Mouse (Mus musculus) embryonic facial prominence, embryonic 15.5 days (tissue): Measurements from ENCODE around the gene Zfp994. TPM values are rescaled to one million over a fixed set of nuclear protein-coding genes. Genes with fewer than 3 reads are reported as not detected.
"Not testable (repeated sequence)": the region's sequence is repeated elsewhere in the genome, so short reads cannot be mapped to it uniquely, and the experiment has no call there.

ENCODE experiments used
- ATAC-seq: fragments of 200-750 bp; cut with Nextera tagmentation; 2 replicates; pipeline ENCODE4 v1.8.0; 2017; ENCODE audit warnings: low read depth, moderate TSS enrichment; ENCODE audit not compliant: insufficient number of reproducible peaks, low FRiP score, low TSS enrichment
- H3K27ac ChIP-seq: fragments of 300-500 bp; sonication (generic); replicated peaks from 2 replicates; pipeline ENCODE4 v1.5.1; 2015; ENCODE audit warnings: mild to moderate bottlenecking, inconsistent platforms
- H3K27me3 ChIP-seq: fragments of 300-500 bp; sonication (generic); 2 replicates; pipeline ENCODE4 v1.6.1; 2015; ENCODE audit warnings: inconsistent platforms
- H3K36me3 ChIP-seq: fragments of 300-500 bp; sonication (generic); 2 replicates; pipeline ENCODE4 v1.6.1; 2015; ENCODE audit warnings: mild to moderate bottlenecking, inconsistent platforms
- H3K4me1 ChIP-seq: fragments of 300-500 bp; sonication (generic); 2 replicates; pipeline ENCODE4 v1.6.1; 2015; ENCODE audit warnings: inconsistent platforms
- H3K4me2 ChIP-seq: fragments of 300-500 bp; sonication (generic); replicated peaks from 2 replicates; pipeline ENCODE4 v1.6.1; 2015; ENCODE audit warnings: mild to moderate bottlenecking, inconsistent platforms
- H3K4me3 ChIP-seq: fragments of 300-500 bp; sonication (generic); replicated peaks from 2 replicates; pipeline ENCODE4 v1.5.1; 2015; ENCODE audit warnings: mild to moderate bottlenecking, inconsistent platforms
- H3K9ac ChIP-seq: fragments of 300-500 bp; sonication (generic); 2 replicates; pipeline ENCODE4 v1.6.1; 2015; ENCODE audit warnings: inconsistent platforms
- H3K9me3 ChIP-seq: fragments of 300-500 bp; sonication (generic); replicated peaks from 2 replicates; pipeline ENCODE4 v1.6.1; 2016; ENCODE audit warnings: inconsistent platforms
- WGBS: fragments of 180-500 bp; shearing (Covaris S2); methylation state at CpG from one replicate; pipeline ENCODE4 v1.1.7; 2015; 5-methylcytosine and 5-hydroxymethylcytosine counted together
- polyA plus RNA-seq: library from polyadenylated mRNA; unstranded; fragments of >200 nt; fragmentation: Nextera tagmentation; extraction: Ambion mirVana; gene quantifications from 2 replicates; pipeline ENCODE4 v1.2.1, GENCODE M21; 2015

Zfp994 gene
- 2.1 and 2.2 TPM in 2 replicates for polyA plus RNA-seq

DNA sequence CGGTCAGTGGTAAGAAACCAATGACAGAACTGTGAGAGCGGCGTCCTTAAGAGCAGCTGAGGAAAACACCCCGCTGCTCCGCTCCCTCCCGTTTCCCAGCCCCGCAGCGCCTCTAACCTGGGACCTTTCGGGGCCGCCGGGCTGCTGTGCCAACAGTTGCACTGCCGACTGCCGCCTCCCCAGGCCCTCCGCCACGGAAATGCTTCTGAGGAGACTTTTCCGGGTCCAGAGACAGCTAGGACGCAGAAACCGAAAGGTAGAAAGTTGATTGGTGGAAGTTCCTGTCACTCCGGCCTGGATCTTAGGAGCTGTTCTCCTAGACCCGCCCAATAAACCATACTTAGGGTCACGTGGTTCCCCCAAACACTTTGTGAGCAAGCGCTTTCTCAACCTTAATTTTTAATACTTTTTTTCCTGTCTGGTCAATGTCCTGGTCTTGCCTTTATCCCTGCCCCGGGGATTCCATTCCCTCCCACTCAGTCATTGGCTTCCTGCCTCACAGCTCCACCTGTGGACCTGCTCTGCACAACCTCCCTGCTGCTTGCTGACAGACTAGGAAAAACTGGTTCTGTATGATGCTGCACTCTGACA is at the start of gene Zfp994:
Zfp994 (minus strand) TSS at position 195 of the 591 bp plus-strand sequence.
- peak; percentile 97 for ATAC-seq
- Histone ChIP-seq H3K4me3 (peak within 1 kb of the TSS; percentile 61), H3K9ac (peak within 1 kb of the TSS; percentile 57), H3K4me2 (peak within 1 kb of the TSS; percentile 52)
- not testable (repeated sequence) for H3K4me1 ChIP-seq, H3K27ac ChIP-seq, H3K9me3 ChIP-seq, H3K27me3 ChIP-seq, H3K36me3 ChIP-seq
- under 1% methylated on average over 23 of the region's 23 CpGs for WGBS

DNA sequence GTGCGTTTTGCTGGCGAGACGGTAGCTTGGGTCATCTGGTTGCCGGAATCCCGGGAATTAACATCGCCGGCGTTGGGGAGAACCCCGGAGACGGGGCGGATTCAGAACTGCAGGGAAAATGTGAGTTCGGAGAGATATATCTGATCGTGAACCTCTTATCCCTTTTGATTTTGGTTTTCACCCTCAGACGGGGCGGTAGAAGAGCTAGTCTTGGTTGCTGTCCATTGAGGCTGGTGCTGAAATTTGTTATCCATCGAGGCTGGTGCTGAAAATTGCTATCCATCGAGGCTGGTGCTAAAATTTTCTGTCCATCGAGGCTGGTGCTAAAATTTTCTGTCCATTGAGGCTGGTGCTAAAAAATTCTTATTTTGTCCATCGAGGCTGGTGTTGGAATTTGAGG is 5.3 kb upstream of the Zfp994 start:
- WGBS, result 62% methylated on average over 19 of the region's 19 CpGs
- not testable (repeated sequence) for H3K4me1 ChIP-seq, H3K4me3 ChIP-seq, H3K27ac ChIP-seq, ATAC-seq, H3K4me2 ChIP-seq, H3K27me3 ChIP-seq, H3K9ac ChIP-seq, H3K36me3 ChIP-seq, H3K9me3 ChIP-seq

DNA sequence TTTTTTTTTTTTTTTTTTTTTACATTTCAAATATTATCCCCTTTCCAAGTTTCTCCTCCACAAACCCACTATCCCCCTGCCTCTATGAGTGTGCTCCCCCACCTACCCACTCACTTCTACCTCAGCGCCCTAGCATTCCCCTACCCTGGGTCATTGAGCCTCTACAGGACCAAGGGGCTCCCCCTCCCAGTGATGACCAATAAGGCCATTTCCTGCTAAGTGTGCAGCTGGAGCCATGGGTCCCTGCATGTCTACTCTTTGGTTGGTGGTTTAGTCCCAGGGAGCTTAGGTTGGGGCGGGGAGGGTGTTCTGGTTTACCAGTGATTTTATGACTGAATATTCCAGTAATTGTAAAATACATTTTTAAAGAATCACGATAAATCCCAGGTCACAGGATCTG is 401 bp downstream of the Zfp994 start:
- H3K27me3 ChIP-seq, H3K4me1 ChIP-seq, H3K36me3 ChIP-seq, H3K9me3 ChIP-seq, H3K27ac ChIP-seq: not testable (repeated sequence)
- peak overlapping the region; percentile 57; the same call in 1 of the 2 replicates for H3K9ac ChIP-seq
- ATAC-seq, result peak; percentile 67
- H3K4me3 ChIP-seq, result peak overlapping the region; percentile 61
- peak overlapping the region; percentile 52 for H3K4me2 ChIP-seq
- WGBS, result 1% methylated on average over 3 of the region's 3 CpGs

GRCm38 (mm10) chr17:22165722-22166294 is 59.6 kb downstream of the Zfp994 start, which contains the start of gene Zfp947:
Gene Zfp947, minus strand, starts transcription at chr17:22166190.
- H3K36me3 ChIP-seq, H3K9me3 ChIP-seq, H3K27me3 ChIP-seq, H3K4me1 ChIP-seq: not testable (repeated sequence)
- Histone ChIP-seq H3K4me2 (peak within 1 kb of the TSS; percentile 59), H3K27ac (0 out of 2 replicates have a peak within 1 kb of the TSS, but pooled peaks have one; percentile 55), H3K9ac (peak within 1 kb of the TSS; percentile 45; the same call in 1 of the 2 replicates), H3K4me3 (peak within 1 kb of the TSS; percentile 57)
- WGBS, result 1% methylated on average over 16 of the region's 16 CpGs
- ATAC-seq, result peak; percentile 84

- not testable (repeated sequence) for H3K27ac ChIP-seq, H3K27me3 ChIP-seq, H3K36me3 ChIP-seq, H3K9me3 ChIP-seq, H3K4me1 ChIP-seq
- peak overlapping the region; percentile 59 for H3K4me2 ChIP-seq
- H3K9ac ChIP-seq, result peak overlapping the region; percentile 45; the same call in 1 of the 2 replicates
- ATAC-seq, result 0 out of 2 replicates have a peak, but pooled peaks have one; percentile 29
- WGBS, result 5% methylated on average over 3 of the region's 3 CpGs
- H3K4me3 ChIP-seq, result peak overlapping the region; percentile 57
These were observed 60.1 kb downstream of the Zfp994 start for GRCm38 (mm10) chr17:22165304-22165703.

- not testable (repeated sequence) for H3K4me1 ChIP-seq
These were observed 71.5 kb downstream of the Zfp994 start for GRCm38 (mm10) chr17:22153951-22154350.

More at GRCm38 (mm10) chr17:22153951-22154350, 71.5 kb downstream of the Zfp994 start:
- H3K4me3 ChIP-seq, H3K27ac ChIP-seq, H3K4me2 ChIP-seq, H3K9ac ChIP-seq, H3K9me3 ChIP-seq, H3K27me3 ChIP-seq, ATAC-seq, H3K36me3 ChIP-seq: not testable (repeated sequence)
- WGBS, result 47% methylated on average over 4 of the region's 4 CpGs

Other genes starting within 250 kb of the Zfp994 start
- 1.7 and 1.9 TPM in 2 replicates for gene Zfp947, start 59.4 kb downstream of the Zfp994 start, polyA plus RNA-seq
- gene CT030661.1, start 89.2 kb upstream of the Zfp994 start, polyA plus RNA-seq, result 9.2 and 10.2 TPM in 2 replicates
- 13.0 and 13.5 TPM in 2 replicates for gene Zfp944, start 135.8 kb upstream of the Zfp994 start, polyA plus RNA-seq
- gene Zfp758, start 135.8 kb upstream of the Zfp994 start, polyA plus RNA-seq, result 9.1 TPM in 2 replicates
- gene Zfp946, start 198.6 kb upstream of the Zfp994 start, polyA plus RNA-seq, result 11.9 and 12.1 TPM in 2 replicates